Mouse (Mus musculus): ENCODE data around the gene 9930111J21Rik1. TPM values are rescaled to one million over a fixed set of nuclear protein-coding genes. Genes with fewer than 3 reads are reported as not detected.
"Not testable (repeated sequence)": the region's sequence is repeated elsewhere in the genome, so short reads cannot be mapped to it uniquely, and the experiment has no call there.

The 9930111J21Rik1 gene
- total RNA-seq, 2 experiments from 2014 or later, result 5.0 to 12.2 TPM

- ATAC-seq (replicated peaks; ENCODE audit: low FRiP score, poor library complexity, severe bottlenecking), result peak; percentile 82
Measured at GRCm38 (mm10) chr11:48926437-48926836, 52.8 kb downstream of the 9930111J21Rik1 start.

GRCm38 (mm10) chr11:48923818-48924217, 55.4 kb downstream of the 9930111J21Rik1 start:
- ATAC-seq (replicated peaks; ENCODE audit: low FRiP score, poor library complexity, severe bottlenecking), result not testable (repeated sequence)

GRCm38 (mm10) chr11:48918380-48918779, 60.8 kb downstream of the 9930111J21Rik1 start:
- no peak for ATAC-seq (replicated peaks; ENCODE audit: low FRiP score, poor library complexity, severe bottlenecking)

- no peak for ATAC-seq (replicated peaks; ENCODE audit: low FRiP score, poor library complexity, severe bottlenecking)
Measured at GRCm38 (mm10) chr11:48913611-48914010, 65.6 kb downstream of the 9930111J21Rik1 start.

- no peak for ATAC-seq (replicated peaks; ENCODE audit: low FRiP score, poor library complexity, severe bottlenecking)
Measured at GRCm38 (mm10) chr11:48908459-48908858, 70.7 kb downstream of the 9930111J21Rik1 start.

- no peak for ATAC-seq (replicated peaks; ENCODE audit: low FRiP score, poor library complexity, severe bottlenecking)
Measured at GRCm38 (mm10) chr11:48902021-48902420, 77.2 kb downstream of the 9930111J21Rik1 start, which contains the start of gene Gm5431. Gm5431 (minus strand) TSS chr11:48902214.

GRCm38 (mm10) chr11:48901567-48901930, 77.6 kb downstream of the 9930111J21Rik1 start:
- ATAC-seq (replicated peaks; ENCODE audit: low FRiP score, poor library complexity, severe bottlenecking), result not testable (repeated sequence)

GRCm38 (mm10) chr11:48900654-48901566, 78.3 kb downstream of the 9930111J21Rik1 start:
- not testable (repeated sequence) for ATAC-seq (replicated peaks; ENCODE audit: low FRiP score, poor library complexity, severe bottlenecking)

GRCm38 (mm10) chr11:48898812-48899431, 80.3 kb downstream of the 9930111J21Rik1 start:
- ATAC-seq (replicated peaks; ENCODE audit: low FRiP score, poor library complexity, severe bottlenecking), result no peak

Other genes starting within 250 kb of the 9930111J21Rik1 start
- 648 and 827 TPM in 2 replicates for gene Rack1, start 179.1 kb downstream of the 9930111J21Rik1 start, total RNA-seq (2015; ENCODE audit: low replicate concordance)
- gene Rack1, start 179.1 kb downstream of the 9930111J21Rik1 start, total RNA-seq (2017; ENCODE audit: low replicate concordance), result 220 and 369 TPM in 2 replicates
- 8.8 and 10.1 TPM in 2 replicates for gene Trim41, start 162.0 kb downstream of the 9930111J21Rik1 start, total RNA-seq (2015; ENCODE audit: low replicate concordance)
- 17.5 and 41.5 TPM in 2 replicates for gene Trim41, start 162.0 kb downstream of the 9930111J21Rik1 start, total RNA-seq (2017; ENCODE audit: low replicate concordance)
- gene Trim7, start 153.3 kb downstream of the 9930111J21Rik1 start, total RNA-seq (2015; ENCODE audit: low replicate concordance), result 0.42 TPM in 1 of 2 replicates, not detected in the other
- 1.0 TPM in 1 of 2 replicates, not detected in the other for gene Trim7, start 153.3 kb downstream of the 9930111J21Rik1 start, total RNA-seq (2017; ENCODE audit: low replicate concordance)
- gene Gm12184, start 152.7 kb downstream of the 9930111J21Rik1 start, total RNA-seq (2015; ENCODE audit: low replicate concordance), result 2.9 TPM in 1 of 2 replicates, not detected in the other
- 9.6 TPM in 1 of 2 replicates, not detected in the other for gene Gm12184, start 152.7 kb downstream of the 9930111J21Rik1 start, total RNA-seq (2017; ENCODE audit: low replicate concordance)
- 50.3 and 55.5 TPM in 2 replicates for gene Irgm1, start 107.7 kb downstream of the 9930111J21Rik1 start, total RNA-seq (2015; ENCODE audit: low replicate concordance)
- 51.0 and 53.7 TPM in 2 replicates for gene Irgm1, start 107.7 kb downstream of the 9930111J21Rik1 start, total RNA-seq (2017; ENCODE audit: low replicate concordance)
- 0.72 and 1.7 TPM in 2 replicates for gene Gm5431, start 77.2 kb downstream of the 9930111J21Rik1 start, total RNA-seq (2015; ENCODE audit: low replicate concordance)
- 0.64 and 1.5 TPM in 2 replicates for gene Gm5431, start 77.2 kb downstream of the 9930111J21Rik1 start, total RNA-seq (2017; ENCODE audit: low replicate concordance)
- gene Psme2b, start 33.2 kb downstream of the 9930111J21Rik1 start, total RNA-seq (2015; ENCODE audit: low replicate concordance), result 6.3 and 13.7 TPM in 2 replicates
- gene Psme2b, start 33.2 kb downstream of the 9930111J21Rik1 start, total RNA-seq (2017; ENCODE audit: low replicate concordance), result 0.90 and 2.6 TPM in 2 replicates
- 1.7 and 3.2 TPM in 2 replicates for gene Olfr56, start 509 bp downstream of the 9930111J21Rik1 start, total RNA-seq (2015; ENCODE audit: low replicate concordance)
- 1.5 and 6.1 TPM in 2 replicates for gene Olfr56, start 509 bp downstream of the 9930111J21Rik1 start, total RNA-seq (2017; ENCODE audit: low replicate concordance)
- 1.1 TPM in 1 of 2 replicates, not detected in the other for gene Gm12185, start 12.8 kb upstream of the 9930111J21Rik1 start, total RNA-seq (2015; ENCODE audit: low replicate concordance)
- not detected in 2 replicates for gene Gm12185, start 12.8 kb upstream of the 9930111J21Rik1 start, total RNA-seq (2017; ENCODE audit: low replicate concordance)
- gene Tgtp1, start 14.8 kb upstream of the 9930111J21Rik1 start, total RNA-seq (2015; ENCODE audit: low replicate concordance), result not detected in 2 replicates
- 2.6 and 3.5 TPM in 2 replicates for gene Tgtp1, start 14.8 kb upstream of the 9930111J21Rik1 start, total RNA-seq (2017; ENCODE audit: low replicate concordance)
- 19.1 and 19.3 TPM in 2 replicates for gene 9930111J21Rik2, start 71.8 kb upstream of the 9930111J21Rik1 start, total RNA-seq (2015; ENCODE audit: low replicate concordance)
- 13.3 and 13.7 TPM in 2 replicates for gene 9930111J21Rik2, start 71.8 kb upstream of the 9930111J21Rik1 start, total RNA-seq (2017; ENCODE audit: low replicate concordance)
- 10.5 and 29.3 TPM in 2 replicates for gene Tgtp2, start 84.8 kb upstream of the 9930111J21Rik1 start, total RNA-seq (2015; ENCODE audit: low replicate concordance)
- 19.6 and 28.1 TPM in 2 replicates for gene Tgtp2, start 84.8 kb upstream of the 9930111J21Rik1 start, total RNA-seq (2017; ENCODE audit: low replicate concordance)
- 54.1 and 55.9 TPM in 2 replicates for gene Ifi47, start 97.2 kb upstream of the 9930111J21Rik1 start, total RNA-seq (2015; ENCODE audit: low replicate concordance)
- gene Ifi47, start 97.2 kb upstream of the 9930111J21Rik1 start, total RNA-seq (2017; ENCODE audit: low replicate concordance), result 17.2 and 18.8 TPM in 2 replicates
- gene Olfr1396, start 135.5 kb upstream of the 9930111J21Rik1 start, total RNA-seq (2015; ENCODE audit: low replicate concordance), result not detected in 2 replicates
- not detected in 2 replicates for gene Olfr1396, start 135.5 kb upstream of the 9930111J21Rik1 start, total RNA-seq (2017; ENCODE audit: low replicate concordance)
- not detected in 2 replicates for gene Olfr1395, start 162.9 kb upstream of the 9930111J21Rik1 start, total RNA-seq (2015; ENCODE audit: low replicate concordance)
- gene Olfr1395, start 162.9 kb upstream of the 9930111J21Rik1 start, total RNA-seq (2017; ENCODE audit: low replicate concordance), result not detected in 2 replicates
- gene Olfr1394, start 175.0 kb upstream of the 9930111J21Rik1 start, total RNA-seq (2015; ENCODE audit: low replicate concordance), result not detected in 2 replicates
- not detected in 2 replicates for gene Olfr1394, start 175.0 kb upstream of the 9930111J21Rik1 start, total RNA-seq (2017; ENCODE audit: low replicate concordance)
- gene Btnl9, start 207.8 kb upstream of the 9930111J21Rik1 start, total RNA-seq (2015; ENCODE audit: low replicate concordance), result 1.1 and 2.9 TPM in 2 replicates
- gene Btnl9, start 207.8 kb upstream of the 9930111J21Rik1 start, total RNA-seq (2017; ENCODE audit: low replicate concordance), result 0.53 and 0.77 TPM in 2 replicates
- gene Zfp62, start 223.9 kb upstream of the 9930111J21Rik1 start, total RNA-seq (2015; ENCODE audit: low replicate concordance), result 55.9 and 72.1 TPM in 2 replicates
- gene Zfp62, start 223.9 kb upstream of the 9930111J21Rik1 start, total RNA-seq (2017; ENCODE audit: low replicate concordance), result 35.6 and 36.3 TPM in 2 replicates